Mouse (Mus musculus): Measurements from ENCODE around the gene Svs4.
"Not testable (repeated sequence)": the region's sequence is repeated elsewhere in the genome, so short reads cannot be mapped to it uniquely, and the experiment has no call there.

The Svs4 gene

GRCm38 (mm10) chr2:164278359-164278758 is at the start of gene Svs4:
Gene Svs4, minus strand, starts transcription at chr2:164278459.
- no peak for DNase-seq (ENCODE audit: low read depth, low spot score)

DNA sequence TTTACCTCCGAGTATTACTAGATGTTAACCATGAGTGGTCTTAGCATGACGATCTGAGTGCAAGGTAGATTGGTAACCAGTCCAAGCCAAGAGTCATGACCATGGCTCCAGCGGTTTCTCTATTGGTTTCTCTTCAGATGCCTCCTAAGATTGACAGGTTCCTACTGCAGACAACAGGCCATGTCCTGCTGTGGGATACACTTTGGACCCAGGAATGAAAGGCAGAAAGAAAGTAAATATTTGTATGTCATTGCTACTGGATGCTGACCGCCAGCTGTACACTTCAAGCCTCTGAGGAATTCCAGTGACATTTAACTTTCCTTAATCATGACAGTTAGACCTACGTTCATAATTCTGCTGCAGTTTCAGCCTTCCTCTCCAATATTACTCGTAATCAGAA is 42.7 kb upstream of the Svs4 start:
- DNase-seq (ENCODE audit: low read depth, low spot score): no peak

DNA sequence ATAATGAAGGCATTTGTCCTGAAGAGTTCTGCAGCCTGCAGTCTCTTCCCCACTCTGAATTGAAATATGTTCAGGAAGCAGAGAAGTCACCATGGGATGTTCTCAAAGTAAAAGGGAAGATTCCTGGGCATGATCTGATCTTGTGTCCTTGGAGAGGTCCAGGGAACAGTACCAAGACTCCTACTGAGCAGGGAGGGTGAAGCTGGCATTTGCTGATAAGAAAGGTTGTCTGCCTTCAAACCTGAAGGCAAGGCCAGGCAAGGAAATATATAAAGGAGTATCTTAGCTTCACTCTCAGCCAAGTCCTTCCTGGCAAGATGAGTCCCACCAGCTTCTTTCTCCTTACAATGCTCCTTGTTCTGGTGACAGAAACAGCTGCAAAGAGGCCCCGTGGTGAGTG is 38.2 kb upstream of the Svs4 start, which contains the start of gene Svs6:
Gene Svs6, plus strand, starts transcription at position 301 of the 400 bp plus-strand sequence.
- DNase-seq (ENCODE audit: low read depth, low spot score): not testable (repeated sequence)

DNA sequence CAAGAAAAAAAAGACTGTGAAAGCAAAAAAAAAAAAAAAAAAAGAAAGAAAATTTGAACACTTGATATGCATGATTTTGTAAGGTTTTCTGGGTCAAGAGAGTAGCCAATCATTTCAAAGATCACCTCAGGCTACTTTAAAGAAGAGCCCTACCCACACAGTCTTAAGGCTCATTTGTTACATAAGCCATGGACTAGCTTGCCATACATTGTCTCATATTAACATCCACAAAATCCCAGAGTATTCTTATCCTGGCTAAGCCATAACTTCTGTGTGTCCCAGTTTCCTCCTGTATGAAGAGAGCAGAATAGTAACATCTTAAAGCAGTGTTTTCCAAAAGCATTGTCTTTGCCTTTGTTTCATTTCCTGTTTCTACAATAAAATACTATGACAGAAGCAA is 37.2 kb upstream of the Svs4 start:
- not testable (repeated sequence) for DNase-seq (ENCODE audit: low read depth, low spot score)

DNA sequence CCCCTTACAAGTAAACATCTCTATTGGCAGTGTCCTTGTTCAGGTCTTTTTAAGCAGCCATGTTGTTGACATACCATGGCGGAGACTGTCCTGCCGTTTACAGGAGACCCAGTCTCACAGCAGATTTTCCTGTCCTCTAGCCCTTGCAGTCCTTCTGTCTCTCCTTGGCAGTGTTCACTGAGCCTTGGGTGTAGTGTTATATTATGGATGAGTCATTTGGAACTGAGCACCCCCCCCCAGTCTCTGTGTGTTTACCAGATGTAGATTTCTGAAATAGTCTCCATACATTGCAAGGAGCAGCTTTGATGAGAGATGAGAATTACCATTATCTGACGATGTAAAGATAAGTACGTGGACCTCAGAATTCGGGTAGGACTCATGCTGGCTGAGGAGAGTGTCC is 34.3 kb upstream of the Svs4 start:
- DNase-seq (ENCODE audit: low read depth, low spot score): no peak

GRCm38 (mm10) chr2:164288968-164289367 is 10.7 kb upstream of the Svs4 start, which contains the start of gene Svs3a:
Gene Svs3a, plus strand, starts transcription at chr2:164289268.
- DNase-seq (ENCODE audit: low read depth, low spot score): not testable (repeated sequence)

DNA sequence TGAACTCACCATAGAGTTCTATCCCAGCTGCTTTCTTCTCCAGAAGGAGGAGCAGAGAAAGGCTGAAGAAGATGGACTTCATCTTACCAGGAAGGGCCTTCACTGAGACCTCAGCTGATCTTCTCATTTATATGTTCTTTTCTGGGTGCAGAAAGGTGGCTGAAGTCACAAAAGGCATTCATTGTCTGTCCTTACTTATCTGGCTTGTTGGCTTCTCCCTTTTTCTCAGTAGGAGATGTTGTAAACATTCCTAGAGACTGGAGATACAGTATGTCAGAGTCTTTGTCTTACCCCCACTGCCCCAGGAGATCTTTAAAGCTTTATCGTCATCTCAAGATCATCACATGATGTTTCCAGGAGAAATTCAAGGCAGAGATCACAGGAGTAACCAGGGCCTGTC is 21.7 kb downstream of the Svs4 start, which contains the start of gene Svs3b:
Gene Svs3b, minus strand, starts transcription at position 101 of the 400 bp plus-strand sequence.
- not testable (repeated sequence) for DNase-seq (ENCODE audit: low read depth, low spot score)

DNA sequence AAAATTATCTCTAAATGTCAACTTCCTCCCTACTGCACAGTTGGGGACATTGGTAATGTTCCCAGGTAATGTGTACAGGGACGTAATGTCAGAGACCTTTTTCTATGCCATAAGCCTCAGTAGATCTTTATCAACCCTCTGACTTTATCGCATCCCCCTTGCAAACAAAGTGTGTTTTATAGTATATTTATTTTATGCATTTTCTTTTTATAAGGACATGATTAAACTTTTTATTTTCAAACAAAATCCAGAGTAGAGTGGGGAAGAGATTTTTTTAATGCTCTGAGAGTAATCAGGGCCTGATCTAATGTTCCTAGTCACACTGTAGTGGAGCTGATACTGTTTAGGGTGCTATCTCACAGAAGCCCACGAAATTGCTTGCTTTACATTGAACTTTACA is 39.9 kb downstream of the Svs4 start, which contains the start of gene Svs2:
Gene Svs2, minus strand, starts transcription at position 101 of the 400 bp plus-strand sequence.
- DNase-seq (ENCODE audit: low read depth, low spot score): no peak

DNA sequence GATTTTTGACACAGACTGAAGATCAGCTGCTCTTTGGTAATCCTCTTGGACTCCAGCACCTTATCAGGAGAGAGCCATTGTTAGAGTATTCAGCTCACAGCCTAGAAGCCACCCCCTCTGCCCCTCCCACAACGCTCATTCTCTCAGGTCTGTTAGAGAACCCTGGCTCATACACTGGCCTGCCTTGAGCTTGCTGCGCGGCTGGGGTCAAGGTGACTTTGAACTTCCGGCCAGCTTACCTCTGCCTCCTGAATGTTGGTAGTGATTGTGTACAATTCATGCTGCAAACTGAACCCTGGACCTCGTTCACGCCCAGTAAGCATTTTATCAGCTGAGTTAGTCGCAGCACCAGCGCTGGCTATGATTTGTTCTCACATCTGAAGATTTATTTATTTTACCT is 45.6 kb downstream of the Svs4 start:
- DNase-seq (ENCODE audit: low read depth, low spot score): no peak

DNA sequence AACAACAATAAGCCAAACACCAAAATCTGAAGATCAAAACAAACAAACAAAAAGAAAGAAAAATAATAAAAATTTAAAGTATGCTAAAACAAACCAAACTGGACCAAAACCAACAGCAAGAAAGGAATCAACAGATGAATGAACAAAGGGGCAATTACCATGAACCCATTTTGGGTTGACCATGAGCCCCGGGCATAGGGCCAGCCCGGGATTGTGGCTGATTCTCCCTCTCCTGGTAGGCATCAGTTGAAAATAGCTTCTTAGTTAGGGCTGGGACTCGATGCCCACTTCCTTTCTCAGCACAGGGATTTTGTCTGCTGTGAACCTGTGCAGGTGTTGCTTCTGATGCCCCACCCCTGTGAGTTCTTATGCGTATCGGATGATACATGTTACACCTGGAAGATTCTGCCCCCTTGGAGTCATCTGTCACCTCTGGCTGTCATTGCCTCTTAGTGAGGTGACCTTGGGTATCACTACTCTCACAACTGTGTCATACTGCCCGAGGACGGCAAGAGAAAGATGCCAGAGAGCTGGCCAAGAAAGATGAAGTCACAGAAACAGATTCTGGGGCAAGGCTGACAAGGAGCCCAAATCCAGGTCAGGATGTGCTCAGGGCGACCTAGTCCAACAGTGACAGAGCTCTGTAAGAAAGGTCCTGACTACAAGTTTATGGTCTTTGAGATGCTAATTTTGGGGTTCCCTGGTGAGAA is 49.7 kb downstream of the Svs4 start:
- no peak for DNase-seq (ENCODE audit: low read depth, low spot score)

All from embryo, embryonic 11.5 days (tissue).